Mouse (Mus musculus): Measurements from ENCODE around the gene Bst1.

- TF ChIP-seq CTCF (IDR thresholded peaks at IDR 0.05; ENCODE audit: low read depth) = no peak
- no peak for TF ChIP-seq EP300 (IDR thresholded peaks at IDR 0.05; ENCODE audit: low read depth)
These were observed 26.3 kb upstream of the Bst1 start for GRCm38 (mm10) chr5:43792354-43792753.
